Mouse (Mus musculus): Measurements from ENCODE around the gene Trpv3. TPM values are rescaled to one million over a fixed set of nuclear protein-coding genes. Genes with fewer than 3 reads are reported as not detected.

Trpv3 gene
- polyA plus RNA-seq, 1 experiment from 2014 or later: 0.08 TPM

- ATAC-seq (replicated peaks; ENCODE audit: extremely low read depth, insufficient read depth, low FRiP score): no peak
- no peak overlapping the region for H3K4me2 ChIP-seq (ENCODE audit: low read depth, low read length)
- no peak overlapping the region for H3K27ac ChIP-seq (ENCODE audit: low read length)
- H3K9ac ChIP-seq (ENCODE audit: low read length): no peak overlapping the region
- H3K27me3 ChIP-seq (ENCODE audit: control insufficient read depth, insufficient read depth, low read length): no peaks in the 10 kb centered on the region
- H3K9me3 ChIP-seq (replicated peaks; ENCODE audit: control insufficient read depth, low read length): no peaks in the 10 kb centered on the region
- 40% methylated on average over 2 of the region's 2 CpGs for WGBS
- H3K4me1 ChIP-seq (ENCODE audit: control insufficient read depth, insufficient read depth, low read length): no peaks in the 10 kb centered on the region
- no peaks in the 10 kb centered on the region for H3K36me3 ChIP-seq (ENCODE audit: control insufficient read depth, insufficient read depth)
- H3K4me3 ChIP-seq (ENCODE audit: low read length): no peak overlapping the region
These were observed 7.6 kb downstream of the Trpv3 start for GRCm38 (mm10) chr11:73274821-73275220.

GRCm38 (mm10) chr11:73280710-73281109, 13.5 kb downstream of the Trpv3 start:
- Histone ChIP-seq H3K4me2 (ENCODE audit: low read depth, low read length) (no peak overlapping the region), H3K27ac (ENCODE audit: low read length) (no peak overlapping the region), H3K27me3 (ENCODE audit: control insufficient read depth, insufficient read depth, low read length) (no peaks in the 10 kb centered on the region), H3K4me1 (ENCODE audit: control insufficient read depth, insufficient read depth, low read length) (no peaks in the 10 kb centered on the region; the same call in 1 of the 2 replicates), H3K9ac (ENCODE audit: low read length) (no peak overlapping the region), H3K9me3 (replicated peaks; ENCODE audit: control insufficient read depth, low read length) (no peaks in the 10 kb centered on the region), H3K36me3 (ENCODE audit: control insufficient read depth, insufficient read depth) (no peaks in the 10 kb centered on the region), H3K4me3 (ENCODE audit: low read length) (no peak overlapping the region)
- 33% methylated on average over 5 of the region's 5 CpGs for WGBS
- no peak for ATAC-seq (replicated peaks; ENCODE audit: extremely low read depth, insufficient read depth, low FRiP score)

- no peaks in the 10 kb centered on the region for H3K27me3 ChIP-seq (ENCODE audit: control insufficient read depth, insufficient read depth, low read length)
- H3K4me2 ChIP-seq (ENCODE audit: low read depth, low read length): peak overlapping the region; percentile 63
- no peaks in the 10 kb centered on the region for H3K36me3 ChIP-seq (ENCODE audit: control insufficient read depth, insufficient read depth)
- H3K9me3 ChIP-seq (replicated peaks; ENCODE audit: control insufficient read depth, low read length): no peaks in the 10 kb centered on the region
- WGBS: 3% methylated on average over 16 of the region's 16 CpGs
- ATAC-seq (replicated peaks; ENCODE audit: extremely low read depth, insufficient read depth, low FRiP score): peak; percentile 59
- no peaks in the 10 kb centered on the region; the same call in 1 of the 2 replicates for H3K4me1 ChIP-seq (ENCODE audit: control insufficient read depth, insufficient read depth, low read length)
- peak overlapping the region; percentile 39 for H3K4me3 ChIP-seq (ENCODE audit: low read length)
- H3K9ac ChIP-seq (ENCODE audit: low read length): peak overlapping the region; percentile 31; the same call in 1 of the 2 replicates
- H3K27ac ChIP-seq (ENCODE audit: low read length): no peak overlapping the region
These were observed 14.4 kb downstream of the Trpv3 start for GRCm38 (mm10) chr11:73281528-73282027.

- Histone ChIP-seq H3K4me1 (ENCODE audit: control insufficient read depth, insufficient read depth, low read length) (no peaks in the 10 kb centered on the region; the same call in 1 of the 2 replicates), H3K27ac (ENCODE audit: low read length) (no peak overlapping the region), H3K27me3 (ENCODE audit: control insufficient read depth, insufficient read depth, low read length) (no peaks in the 10 kb centered on the region), H3K4me2 (ENCODE audit: low read depth, low read length) (no peak overlapping the region), H3K36me3 (ENCODE audit: control insufficient read depth, insufficient read depth) (no peaks in the 10 kb centered on the region), H3K9me3 (replicated peaks; ENCODE audit: control insufficient read depth, low read length) (no peaks in the 10 kb centered on the region), H3K9ac (ENCODE audit: low read length) (no peak overlapping the region), H3K4me3 (ENCODE audit: low read length) (no peak overlapping the region)
- WGBS: 41% methylated on average over 9 of the region's 9 CpGs
- 0 out of 2 replicates have a peak, but pooled peaks have one; percentile 4 for ATAC-seq (replicated peaks; ENCODE audit: extremely low read depth, insufficient read depth, low FRiP score)
These were observed 16.2 kb downstream of the Trpv3 start for GRCm38 (mm10) chr11:73283369-73283768.

- H3K4me1 ChIP-seq (ENCODE audit: control insufficient read depth, insufficient read depth, low read length): no peaks in the 10 kb centered on the region; the same call in 1 of the 2 replicates
- no peak for ATAC-seq (replicated peaks; ENCODE audit: extremely low read depth, insufficient read depth, low FRiP score)
- H3K27me3 ChIP-seq (ENCODE audit: control insufficient read depth, insufficient read depth, low read length): no peaks in the 10 kb centered on the region
- no peak overlapping the region for H3K4me3 ChIP-seq (ENCODE audit: low read length)
- no peak overlapping the region for H3K9ac ChIP-seq (ENCODE audit: low read length)
- no peaks in the 10 kb centered on the region for H3K36me3 ChIP-seq (ENCODE audit: control insufficient read depth, insufficient read depth)
- no peak overlapping the region for H3K4me2 ChIP-seq (ENCODE audit: low read depth, low read length)
- WGBS: 37% methylated on average over 1 of the region's 1 CpGs
- 0 out of 2 replicates have a peak overlapping the region, but pooled peaks have one; percentile 10 for H3K27ac ChIP-seq (ENCODE audit: low read length)
- H3K9me3 ChIP-seq (replicated peaks; ENCODE audit: control insufficient read depth, low read length): no peaks in the 10 kb centered on the region
These were observed 16.7 kb downstream of the Trpv3 start for GRCm38 (mm10) chr11:73283926-73284325.

GRCm38 (mm10) chr11:73284351-73284750, 17.2 kb downstream of the Trpv3 start:
- H3K27ac ChIP-seq (ENCODE audit: low read length): no peak overlapping the region
- H3K36me3 ChIP-seq (ENCODE audit: control insufficient read depth, insufficient read depth): no peaks in the 10 kb centered on the region
- no peak overlapping the region for H3K9ac ChIP-seq (ENCODE audit: low read length)
- no peaks in the 10 kb centered on the region; the same call in 1 of the 2 replicates for H3K4me1 ChIP-seq (ENCODE audit: control insufficient read depth, insufficient read depth, low read length)
- no peak overlapping the region for H3K4me3 ChIP-seq (ENCODE audit: low read length)
- H3K4me2 ChIP-seq (ENCODE audit: low read depth, low read length): no peak overlapping the region
- ATAC-seq (replicated peaks; ENCODE audit: extremely low read depth, insufficient read depth, low FRiP score): no peak
- no peaks in the 10 kb centered on the region for H3K27me3 ChIP-seq (ENCODE audit: control insufficient read depth, insufficient read depth, low read length)
- H3K9me3 ChIP-seq (replicated peaks; ENCODE audit: control insufficient read depth, low read length): no peaks in the 10 kb centered on the region

GRCm38 (mm10) chr11:73289621-73290020, 22.4 kb downstream of the Trpv3 start:
- no peaks in the 10 kb centered on the region for H3K4me1 ChIP-seq (ENCODE audit: control insufficient read depth, insufficient read depth, low read length)
- no peak overlapping the region for H3K9ac ChIP-seq (ENCODE audit: low read length)
- no peaks in the 10 kb centered on the region for H3K9me3 ChIP-seq (replicated peaks; ENCODE audit: control insufficient read depth, low read length)
- no peak overlapping the region for H3K4me2 ChIP-seq (ENCODE audit: low read depth, low read length)
- no peak for ATAC-seq (replicated peaks; ENCODE audit: extremely low read depth, insufficient read depth, low FRiP score)
- H3K27ac ChIP-seq (ENCODE audit: low read length): no peak overlapping the region
- 75% methylated on average over 1 of the region's 1 CpGs for whole genome bisulfite sequencing
- H3K36me3 ChIP-seq (ENCODE audit: control insufficient read depth, insufficient read depth): no peaks in the 10 kb centered on the region
- no peak overlapping the region for H3K4me3 ChIP-seq (ENCODE audit: low read length)
- no peaks in the 10 kb centered on the region for H3K27me3 ChIP-seq (ENCODE audit: control insufficient read depth, insufficient read depth, low read length)

- Histone ChIP-seq H3K9ac (ENCODE audit: low read length) (no peak overlapping the region), H3K27ac (ENCODE audit: low read length) (no peak overlapping the region), H3K4me3 (ENCODE audit: low read length) (no peak overlapping the region), H3K4me2 (ENCODE audit: low read depth, low read length) (no peak overlapping the region), H3K36me3 (ENCODE audit: control insufficient read depth, insufficient read depth) (no peaks in the 10 kb centered on the region), H3K9me3 (replicated peaks; ENCODE audit: control insufficient read depth, low read length) (no peaks in the 10 kb centered on the region), H3K27me3 (ENCODE audit: control insufficient read depth, insufficient read depth, low read length) (no peaks in the 10 kb centered on the region), H3K4me1 (ENCODE audit: control insufficient read depth, insufficient read depth, low read length) (no peaks in the 10 kb centered on the region)
- ATAC-seq (replicated peaks; ENCODE audit: extremely low read depth, insufficient read depth, low FRiP score): no peak
- 61% methylated on average over 2 of the region's 2 CpGs for WGBS
These were observed 35.9 kb downstream of the Trpv3 start for GRCm38 (mm10) chr11:73303123-73303522.

GRCm38 (mm10) chr11:73315961-73316360, 48.8 kb downstream of the Trpv3 start:
- no peak overlapping the region for H3K4me2 ChIP-seq (ENCODE audit: low read depth, low read length)
- no peak overlapping the region for H3K27ac ChIP-seq (ENCODE audit: low read length)
- H3K4me3 ChIP-seq (ENCODE audit: low read length): no peak overlapping the region
- no peak overlapping the region for H3K9ac ChIP-seq (ENCODE audit: low read length)
- WGBS: 36% methylated on average over 3 of the region's 3 CpGs
- H3K4me1 ChIP-seq (ENCODE audit: control insufficient read depth, insufficient read depth, low read length): no peaks in the 10 kb centered on the region
- no peak for ATAC-seq (replicated peaks; ENCODE audit: extremely low read depth, insufficient read depth, low FRiP score)
- H3K27me3 ChIP-seq (ENCODE audit: control insufficient read depth, insufficient read depth, low read length): no peaks in the 10 kb centered on the region
- no peaks in the 10 kb centered on the region for H3K36me3 ChIP-seq (ENCODE audit: control insufficient read depth, insufficient read depth)
- H3K9me3 ChIP-seq (replicated peaks; ENCODE audit: control insufficient read depth, low read length): no peaks in the 10 kb centered on the region
